Mouse (Mus musculus) neural tube, embryonic 13.5 days (tissue): ENCODE data around the gene Amigo3. TPM values are rescaled to one million over a fixed set of nuclear protein-coding genes. Genes with fewer than 3 reads are reported as not detected.
A peak's percentile ranks its signal among the peaks of the same experiment; 100 is the strongest.
"Not testable (repeated sequence)": the region's sequence is repeated elsewhere in the genome, so short reads cannot be mapped to it uniquely, and the experiment has no call there.

ENCODE experiments used
- ATAC-seq: fragments of 200-750 bp; cut with Nextera tagmentation; 2 replicates; pipeline ENCODE4 v1.8.0; 2017; ENCODE audit warnings: low read depth, mild to moderate bottlenecking, moderate TSS enrichment, moderate library complexity
- H3K27ac ChIP-seq: fragments of 300-500 bp; sonication (generic); replicated peaks from 2 replicates; pipeline ENCODE4 v1.5.1; 2015; ENCODE audit warnings: moderate library complexity, mild to moderate bottlenecking, inconsistent platforms
- H3K27me3 ChIP-seq: fragments of 300-500 bp; sonication (generic); 2 replicates; pipeline ENCODE4 v1.6.1; 2015; ENCODE audit warnings: mild to moderate bottlenecking, inconsistent platforms
- H3K36me3 ChIP-seq: fragments of 300-500 bp; sonication (generic); 2 replicates; pipeline ENCODE4 v1.6.1; 2015; ENCODE audit warnings: mild to moderate bottlenecking, inconsistent platforms
- H3K4me1 ChIP-seq: fragments of 300-500 bp; sonication (generic); replicated peaks from 2 replicates; pipeline ENCODE4 v1.6.1; 2015; ENCODE audit warnings: inconsistent platforms
- H3K4me2 ChIP-seq: fragments of 300-500 bp; sonication (generic); 2 replicates; pipeline ENCODE4 v1.6.1; 2015; ENCODE audit warnings: inconsistent platforms, mild to moderate bottlenecking, moderate library complexity
- H3K4me3 ChIP-seq: fragments of 300-500 bp; sonication (generic); 2 replicates; pipeline ENCODE4 v1.5.1; 2015; ENCODE audit warnings: mild to moderate bottlenecking, inconsistent platforms
- H3K9ac ChIP-seq: fragments of 300-500 bp; sonication (generic); 2 replicates; pipeline ENCODE4 v1.6.1; 2015; ENCODE audit warnings: moderate library complexity, mild to moderate bottlenecking, inconsistent platforms
- H3K9me3 ChIP-seq: fragments of 300-500 bp; sonication (generic); 2 replicates; pipeline ENCODE4 v1.6.1; 2016; ENCODE audit warnings: inconsistent platforms
- WGBS: fragments of 180-500 bp; shearing (Covaris S2); methylation state at CpG from one replicate; pipeline ENCODE4 v1.1.7; 2015; 5-methylcytosine and 5-hydroxymethylcytosine counted together
- polyA plus RNA-seq: library from polyadenylated mRNA; unstranded; fragments of >200 nt; fragmentation: Nextera tagmentation; extraction: Ambion mirVana; gene quantifications from 2 replicates; pipeline ENCODE4 v1.2.1, GENCODE M21; 2015

The Amigo3 gene
- 2.8 and 3.0 TPM in 2 replicates for polyA plus RNA-seq

DNA sequence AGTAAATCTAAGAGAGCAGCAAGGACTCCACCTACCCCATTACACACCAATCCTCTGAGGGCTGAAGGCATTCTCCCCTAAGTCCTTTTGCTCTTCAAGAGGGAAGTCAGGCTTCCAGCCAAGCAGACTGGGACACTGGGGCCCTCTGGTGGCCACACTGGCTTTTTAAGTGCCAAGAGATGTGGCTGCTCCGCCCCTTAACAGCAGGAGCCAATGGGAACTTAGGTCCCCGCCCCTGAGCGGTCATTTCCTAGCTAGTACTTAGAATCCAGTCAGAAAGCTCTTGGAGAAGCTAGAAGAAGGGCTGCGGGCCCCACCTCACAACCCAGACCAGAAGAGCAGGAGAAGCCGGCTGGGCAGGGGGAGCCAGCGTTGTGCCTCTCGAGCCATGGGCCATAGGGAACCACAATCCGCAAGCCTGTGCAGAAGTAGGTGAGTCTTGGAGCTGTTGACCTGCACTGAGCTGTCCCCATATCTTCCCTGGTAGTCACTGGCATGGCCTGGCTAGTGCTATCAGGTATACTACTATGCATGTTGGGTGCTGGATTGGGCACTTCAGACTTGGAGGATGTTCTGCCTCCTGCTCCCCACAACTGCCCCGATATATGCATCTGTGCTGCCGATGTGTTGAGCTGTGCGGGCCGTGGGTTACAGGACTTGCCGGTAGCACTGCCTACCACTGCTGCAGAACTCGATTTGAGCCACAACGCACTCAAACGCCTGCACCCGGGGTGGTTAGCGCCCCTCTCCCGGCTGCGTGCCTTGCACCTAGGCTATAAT is at the start of gene Amigo3:
TSS of gene Amigo3 (plus strand) at position 275 of the 780 bp plus-strand sequence.
- Histone ChIP-seq H3K9ac (0 out of 2 replicates have a peak within 1 kb of the TSS, but pooled peaks have one; percentile 23), H3K9me3 (no peaks in the 10 kb centered on the region), H3K36me3 (peaks cover 66% of the 10 kb centered on the region), H3K4me1 (peaks cover 31% of the 10 kb centered on the region), H3K4me2 (peak within 1 kb of the TSS; percentile 35), H3K4me3 (no peak within 1 kb of the TSS), H3K27me3 (no peaks in the 10 kb centered on the region), H3K27ac (peak within 1 kb of the TSS; percentile 34; the same call in 1 of the 2 replicates)
- 0 out of 2 replicates have a peak, but pooled peaks have one; percentile 6 for ATAC-seq
- WGBS: 60% methylated on average over 20 of the region's 20 CpGs

DNA sequence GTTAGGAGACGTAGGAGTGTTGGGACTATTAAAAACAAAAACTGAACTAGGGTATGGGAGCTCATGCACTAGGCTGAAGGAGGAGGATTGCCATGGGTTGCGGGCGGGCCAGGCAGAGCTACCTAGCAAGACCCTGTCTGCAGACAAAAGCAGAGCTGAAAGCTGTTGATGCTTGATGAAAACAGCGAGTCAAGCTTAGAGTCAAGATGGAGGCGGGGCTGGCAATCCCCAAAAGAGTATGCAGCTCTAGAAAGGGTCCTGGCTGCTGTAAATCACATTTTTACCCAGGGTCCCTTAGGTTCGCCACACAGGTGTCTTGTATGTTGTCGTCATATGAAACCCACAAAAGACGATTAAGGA is 49.4 kb upstream of the Amigo3 start:
- H3K4me1 ChIP-seq: peaks cover 47% of the 10 kb centered on the region
- 0 out of 2 replicates have a peak, but pooled peaks have one; percentile 6 for ATAC-seq
- H3K9ac ChIP-seq: peak overlapping the region; percentile 89
- H3K27ac ChIP-seq: peak overlapping the region; percentile 96
- no peaks in the 10 kb centered on the region for H3K27me3 ChIP-seq
- H3K9me3 ChIP-seq: no peaks in the 10 kb centered on the region
- peak overlapping the region; percentile 90 for H3K4me2 ChIP-seq
- WGBS: 9% methylated on average over 8 of the region's 8 CpGs
- no peaks in the 10 kb centered on the region for H3K36me3 ChIP-seq
- peak overlapping the region; percentile 89 for H3K4me3 ChIP-seq

DNA sequence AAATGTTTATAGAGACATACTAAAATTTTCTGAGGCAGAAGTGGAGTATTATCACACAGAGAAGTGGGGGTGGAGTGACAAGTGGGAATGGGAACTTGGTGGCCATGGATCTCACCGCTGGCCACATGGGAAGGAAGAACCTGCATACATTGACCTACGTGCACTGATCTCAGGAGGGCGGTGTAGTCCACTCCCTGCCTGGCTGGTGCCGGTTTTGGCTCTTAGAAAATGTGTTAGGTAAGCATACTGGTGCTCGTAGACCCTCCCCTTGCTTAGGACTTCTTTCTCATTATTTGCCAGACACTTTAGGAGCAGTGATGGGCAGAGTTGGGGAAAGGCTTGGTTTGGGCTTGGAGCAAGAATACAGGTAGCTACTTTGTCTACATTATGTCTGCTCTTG is 44.9 kb upstream of the Amigo3 start:
- Histone ChIP-seq H3K4me2 (no peak overlapping the region), H3K9me3 (no peaks in the 10 kb centered on the region), H3K36me3 (peaks cover 7% of the 10 kb centered on the region), H3K27ac (no peak overlapping the region), H3K9ac (no peak overlapping the region), H3K4me3 (no peak overlapping the region), H3K27me3 (no peaks in the 10 kb centered on the region), H3K4me1 (peaks cover 40% of the 10 kb centered on the region)
- ATAC-seq: no peak
- 92% methylated on average over 5 of the region's 5 CpGs for WGBS

DNA sequence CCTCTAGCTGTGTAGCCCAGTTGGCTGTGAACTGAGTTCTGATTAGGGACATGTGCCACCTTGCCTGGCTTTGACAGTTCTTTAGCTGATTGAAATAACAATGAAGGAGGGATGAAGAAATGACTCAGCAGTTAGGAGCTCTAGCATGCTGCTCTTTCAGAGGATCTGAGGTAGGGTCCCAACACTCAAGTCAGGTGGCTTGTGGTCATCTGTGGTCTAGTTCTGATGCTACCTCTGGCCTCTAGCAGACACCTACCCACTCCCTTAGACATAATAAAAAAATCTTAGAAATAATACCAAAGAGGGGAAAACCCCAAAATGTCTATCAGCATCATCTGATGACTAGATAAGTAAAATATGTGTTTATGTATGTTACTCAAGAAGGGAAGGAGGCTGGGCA is 42.6 kb upstream of the Amigo3 start:
- Histone ChIP-seq H3K9ac (no peak overlapping the region), H3K4me2 (no peak overlapping the region), H3K36me3 (peaks cover 12% of the 10 kb centered on the region), H3K9me3 (no peaks in the 10 kb centered on the region), H3K27me3 (no peaks in the 10 kb centered on the region), H3K4me3 (no peak overlapping the region), H3K4me1 (peaks cover 19% of the 10 kb centered on the region), H3K27ac (no peak overlapping the region)
- no peak for ATAC-seq

DNA sequence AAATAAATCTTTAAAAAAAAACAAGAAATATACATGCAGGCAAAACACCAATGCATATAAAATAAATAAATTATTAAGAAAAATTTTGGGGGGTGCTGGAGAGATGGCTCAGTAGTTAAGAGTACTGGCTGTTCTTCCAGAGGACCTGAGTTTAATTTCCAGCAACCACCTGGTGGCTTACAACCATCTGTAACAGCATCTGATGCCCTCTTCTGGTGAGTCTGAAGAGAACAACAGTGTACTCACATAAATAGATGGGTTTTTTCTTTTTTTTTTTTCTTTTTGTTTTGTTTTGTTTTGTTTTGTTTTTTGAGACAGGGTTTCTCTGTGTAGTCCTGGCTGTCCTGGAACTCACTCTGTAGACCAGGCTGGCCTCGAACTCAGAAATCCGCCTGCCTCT is 39.4 kb upstream of the Amigo3 start:
- not testable (repeated sequence) for H3K9me3 ChIP-seq, H3K4me3 ChIP-seq, ATAC-seq, H3K4me1 ChIP-seq, H3K4me2 ChIP-seq, H3K27ac ChIP-seq, H3K9ac ChIP-seq, H3K27me3 ChIP-seq
- WGBS: 98% methylated on average over 2 of the region's 2 CpGs
- peaks cover 21% of the 10 kb centered on the region for H3K36me3 ChIP-seq

DNA sequence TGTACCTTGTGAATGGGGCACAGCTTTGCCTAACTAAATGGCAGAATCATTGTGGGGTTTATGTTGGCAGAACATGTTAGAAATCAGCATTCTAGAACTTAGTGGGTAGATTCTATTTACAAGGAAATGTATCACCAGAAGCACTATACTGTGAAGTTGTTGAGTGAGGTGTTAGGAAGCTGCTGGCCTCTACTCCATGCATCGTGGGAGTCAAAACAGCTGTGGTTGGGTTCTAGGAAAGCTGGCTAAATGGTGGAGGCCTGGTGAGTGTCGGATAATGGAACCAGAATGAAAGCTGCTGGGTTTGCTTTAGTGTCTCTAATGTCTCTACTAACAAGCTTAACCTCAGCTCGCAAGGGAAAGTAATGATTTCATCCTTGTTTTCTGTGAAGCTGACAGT is 35.8 kb upstream of the Amigo3 start:
- Histone ChIP-seq H3K36me3 (peaks cover 21% of the 10 kb centered on the region), H3K4me1 (no peaks in the 10 kb centered on the region), H3K9ac (no peak overlapping the region), H3K4me2 (no peak overlapping the region), H3K4me3 (no peak overlapping the region), H3K9me3 (no peaks in the 10 kb centered on the region), H3K27me3 (no peaks in the 10 kb centered on the region), H3K27ac (no peak overlapping the region)
- ATAC-seq: no peak
- WGBS: 77% methylated on average over 3 of the region's 3 CpGs

DNA sequence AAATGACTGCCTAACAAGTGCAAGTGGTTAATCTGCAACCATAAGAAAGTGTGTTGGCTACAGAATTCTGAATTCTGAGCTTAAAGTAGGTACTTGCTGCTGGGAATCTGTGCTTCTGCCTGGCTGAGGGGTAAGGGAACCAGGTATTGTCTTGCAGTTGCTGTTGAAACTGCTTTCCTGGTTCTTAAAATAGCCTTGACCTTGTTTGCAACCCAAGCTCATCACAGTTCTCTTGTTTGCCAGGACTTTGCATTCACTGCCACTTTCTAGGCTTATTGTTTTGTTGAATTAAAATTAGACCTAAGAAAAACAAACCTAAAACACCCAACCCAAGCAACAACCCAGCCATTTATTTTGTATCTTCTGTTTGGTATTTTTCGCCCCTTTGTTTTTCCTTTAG is 32.2 kb upstream of the Amigo3 start:
- Histone ChIP-seq H3K4me2 (no peak overlapping the region), H3K4me1 (no peaks in the 10 kb centered on the region), H3K27me3 (no peaks in the 10 kb centered on the region), H3K9ac (no peak overlapping the region), H3K9me3 (no peaks in the 10 kb centered on the region), H3K4me3 (no peak overlapping the region), H3K36me3 (peaks cover 25% of the 10 kb centered on the region), H3K27ac (no peak overlapping the region)
- no peak for ATAC-seq
- WGBS: 95% methylated on average over 1 of the region's 1 CpGs

DNA sequence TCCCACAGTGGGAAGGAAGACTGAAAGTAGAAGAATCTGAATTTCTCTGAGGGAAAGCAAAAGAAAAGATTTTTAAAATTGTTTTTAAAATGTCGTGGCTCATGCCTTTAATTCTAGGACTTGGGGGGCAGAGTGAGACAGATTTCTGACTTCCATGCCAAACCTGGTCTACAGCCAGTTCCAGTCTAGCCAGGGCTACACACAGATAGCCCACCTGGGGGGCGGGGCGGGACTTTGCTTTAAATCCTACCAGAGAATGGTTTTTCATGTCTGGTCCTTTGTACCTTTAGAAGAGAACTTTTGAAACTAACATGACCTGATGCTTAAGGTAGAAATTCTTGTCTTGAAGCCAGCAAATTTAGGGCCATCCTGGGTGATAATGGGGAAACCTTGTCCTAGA is 29.7 kb upstream of the Amigo3 start:
- no peaks in the 10 kb centered on the region for H3K9me3 ChIP-seq
- H3K36me3 ChIP-seq: peaks cover 42% of the 10 kb centered on the region
- H3K4me1 ChIP-seq: no peaks in the 10 kb centered on the region
- no peak overlapping the region for H3K4me3 ChIP-seq
- no peaks in the 10 kb centered on the region for H3K27me3 ChIP-seq
- H3K4me2 ChIP-seq: no peak overlapping the region
- ATAC-seq: no peak
- no peak overlapping the region for H3K9ac ChIP-seq
- H3K27ac ChIP-seq: no peak overlapping the region
- WGBS: 94% methylated on average over 3 of the region's 3 CpGs

DNA sequence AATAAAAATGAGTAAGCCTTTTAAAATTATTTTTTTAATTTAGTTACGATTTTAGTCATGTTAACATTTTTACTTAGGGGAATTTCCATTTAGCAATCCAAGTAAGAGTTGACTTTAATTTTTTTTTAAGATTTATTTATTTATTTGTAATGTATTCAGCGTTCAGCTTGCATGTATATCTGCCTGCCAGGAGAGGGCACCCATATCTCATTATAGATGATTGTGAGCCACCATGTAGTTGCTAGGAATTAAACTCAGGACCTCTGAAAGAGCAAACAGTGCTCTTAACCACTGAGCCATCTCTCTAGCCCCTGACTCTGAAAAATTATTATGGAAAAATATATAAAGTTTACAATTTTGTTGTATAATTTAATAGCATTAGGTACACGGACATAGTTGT is 26.4 kb upstream of the Amigo3 start:
- Histone ChIP-seq H3K36me3 (peaks cover 57% of the 10 kb centered on the region), H3K4me3 (no peak overlapping the region), H3K4me1 (no peaks in the 10 kb centered on the region), H3K27me3 (no peaks in the 10 kb centered on the region), H3K27ac (no peak overlapping the region), H3K4me2 (no peak overlapping the region), H3K9me3 (no peaks in the 10 kb centered on the region), H3K9ac (no peak overlapping the region)
- no peak for ATAC-seq
- 88% methylated on average over 3 of the region's 3 CpGs for WGBS

DNA sequence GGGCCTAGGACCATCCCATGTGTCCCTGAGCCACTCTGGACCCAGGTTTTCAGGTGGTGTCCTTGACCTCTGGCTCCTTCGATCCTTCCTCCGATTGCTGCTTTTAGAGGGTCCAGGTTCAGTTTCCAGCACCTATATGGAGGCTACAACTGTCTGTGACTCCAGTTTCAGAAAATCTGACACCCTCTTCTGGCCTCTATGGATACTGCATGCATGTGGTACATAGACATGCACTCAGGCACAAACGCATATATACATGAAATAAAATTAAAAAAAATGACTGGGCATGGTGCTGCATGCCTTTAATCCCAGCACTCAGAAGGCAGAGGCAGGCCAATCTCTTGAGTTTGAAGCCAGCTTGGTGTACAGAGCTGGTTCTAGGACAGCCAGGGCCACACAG is 25.1 kb upstream of the Amigo3 start:
- 95% methylated on average over 3 of the region's 3 CpGs for WGBS
- peaks cover 69% of the 10 kb centered on the region for H3K36me3 ChIP-seq

DNA sequence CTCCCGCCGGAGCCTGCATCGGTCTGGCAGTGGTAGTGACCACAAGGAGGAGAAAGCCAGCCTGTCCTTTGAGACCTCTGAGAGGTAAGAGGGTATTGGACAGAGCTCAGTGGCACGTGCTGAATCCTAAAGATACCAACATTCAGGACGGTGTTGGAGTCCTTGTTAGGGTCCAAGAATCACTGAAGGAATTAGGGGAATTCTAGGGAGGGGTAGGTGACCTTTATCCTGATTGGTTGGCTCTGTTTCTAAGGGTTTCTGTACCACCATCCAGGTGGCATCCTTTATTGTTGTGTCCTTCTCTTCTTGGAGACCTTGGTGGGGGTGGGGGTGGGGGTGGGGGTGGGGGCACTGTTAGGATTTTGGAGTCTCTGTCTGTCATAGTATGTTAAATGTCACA is 20.8 kb upstream of the Amigo3 start:
- H3K9me3 ChIP-seq: no peaks in the 10 kb centered on the region
- no peaks in the 10 kb centered on the region for H3K4me1 ChIP-seq
- H3K36me3 ChIP-seq: peaks cover 63% of the 10 kb centered on the region
- no peak overlapping the region for H3K9ac ChIP-seq
- 90% methylated on average over 5 of the region's 5 CpGs for WGBS
- H3K27me3 ChIP-seq: no peaks in the 10 kb centered on the region
- no peak overlapping the region for H3K4me3 ChIP-seq
- no peak for ATAC-seq
- H3K27ac ChIP-seq: no peak overlapping the region
- H3K4me2 ChIP-seq: no peak overlapping the region

More for the DNA sequence above, 25.1 kb upstream of the Amigo3 start:
- Histone ChIP-seq H3K27ac (no peak overlapping the region), H3K4me3 (no peak overlapping the region), H3K9ac (no peak overlapping the region), H3K4me1 (no peaks in the 10 kb centered on the region), H3K4me2 (no peak overlapping the region), H3K27me3 (no peaks in the 10 kb centered on the region), H3K9me3 (no peaks in the 10 kb centered on the region)
- no peak for ATAC-seq

DNA sequence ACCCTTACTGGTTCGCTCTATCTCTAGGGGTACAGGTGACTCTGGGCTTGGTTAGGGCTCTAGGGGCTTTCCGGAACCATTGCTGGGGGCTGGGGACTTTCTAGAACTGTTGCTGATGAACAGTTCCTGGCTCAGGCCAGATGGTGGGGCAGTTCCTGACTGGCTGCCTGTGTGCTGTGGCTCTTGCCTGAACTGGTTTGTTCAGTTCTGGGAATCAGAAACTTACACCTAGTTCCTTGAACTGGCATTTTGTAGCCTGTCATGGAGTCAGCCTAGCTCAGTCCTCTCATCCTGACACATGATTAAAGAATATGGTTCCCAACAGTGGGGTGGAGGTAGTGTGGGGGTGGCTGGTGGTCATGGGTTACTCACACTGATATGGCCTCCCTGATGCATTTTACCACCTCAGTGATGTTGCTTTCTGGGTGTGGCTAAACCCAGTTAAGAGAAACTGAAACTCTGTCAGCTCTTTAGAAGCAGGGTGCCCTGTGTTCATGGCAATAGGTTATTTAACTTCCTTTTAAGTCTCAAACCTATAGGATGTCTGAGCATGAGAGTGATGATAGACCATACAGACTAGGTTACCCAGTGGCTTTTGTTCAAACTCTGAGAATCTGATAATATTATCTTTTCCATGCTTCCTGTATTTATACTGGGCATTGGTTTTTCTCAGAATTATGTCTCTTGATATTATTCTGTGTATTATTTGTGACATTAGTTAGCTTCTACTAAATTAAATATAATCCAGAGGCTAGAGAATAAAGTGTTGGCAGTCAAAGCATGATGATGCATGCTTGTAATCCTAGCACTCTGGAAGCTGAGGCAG is 17.4 kb upstream of the Amigo3 start:
- Histone ChIP-seq H3K36me3 (peaks cover 62% of the 10 kb centered on the region), H3K27ac (no peak overlapping the region), H3K4me1 (no peaks in the 10 kb centered on the region), H3K4me3 (no peak overlapping the region), H3K9me3 (no peaks in the 10 kb centered on the region), H3K9ac (no peak overlapping the region), H3K27me3 (no peaks in the 10 kb centered on the region), H3K4me2 (no peak overlapping the region)
- ATAC-seq: no peak
- 92% methylated on average over 2 of the region's 2 CpGs for WGBS
